Mouse (Mus musculus) embryonic facial prominence, embryonic 11.5 days (tissue): ENCODE data around the gene Slc1a3. TPM values are rescaled to one million over a fixed set of nuclear protein-coding genes. Genes with fewer than 3 reads are reported as not detected.
A peak's percentile ranks its signal among the peaks of the same experiment; 100 is the strongest.
"Not testable (repeated sequence)": the region's sequence is repeated elsewhere in the genome, so short reads cannot be mapped to it uniquely, and the experiment has no call there.

Source experiments
- ATAC-seq: fragments of 200-750 bp; cut with Nextera tagmentation; replicated peaks from 2 replicates; pipeline ENCODE4 v1.8.0; 2017; ENCODE audit warnings: low read depth; ENCODE audit not compliant: insufficient number of reproducible peaks, low FRiP score, low TSS enrichment
- DNase-seq: peaks from one replicate; pipeline ENCODE4 v3.0.0-alpha.2; 2015; ENCODE audit warnings: low spot score
- H3K27ac ChIP-seq: fragments of 300-500 bp; sonication (generic); replicated peaks from 2 replicates; pipeline ENCODE4 v1.5.1; 2014; ENCODE audit warnings: mild to moderate bottlenecking, low read depth, low read length, control low read depth
- H3K27me3 ChIP-seq: fragments of 300-500 bp; sonication (generic); 2 replicates; pipeline ENCODE4 v1.6.1; 2014; ENCODE audit warnings: mild to moderate bottlenecking, low read length, moderate library complexity, mixed read lengths; ENCODE audit not compliant: control insufficient read depth, insufficient read depth
- H3K36me3 ChIP-seq: fragments of 300-500 bp; sonication (generic); replicated peaks from 2 replicates; pipeline ENCODE4 v1.6.1; 2014; ENCODE audit warnings: low read depth, mild to moderate bottlenecking, low read length, moderate library complexity, mixed read lengths; ENCODE audit not compliant: control insufficient read depth, insufficient read depth
- H3K4me1 ChIP-seq: fragments of 300-500 bp; sonication (generic); 2 replicates; pipeline ENCODE4 v1.6.1; 2014; ENCODE audit warnings: low read length, mixed read lengths; ENCODE audit not compliant: control insufficient read depth, insufficient read depth
- H3K4me2 ChIP-seq: fragments of 300-500 bp; sonication (generic); 2 replicates; pipeline ENCODE4 v1.6.1; 2014; ENCODE audit warnings: low read depth, mild to moderate bottlenecking, control low read depth, low read length, moderate library complexity
- H3K4me3 ChIP-seq: fragments of 300-500 bp; sonication (generic); 2 replicates; pipeline ENCODE4 v1.5.1; 2014; ENCODE audit warnings: low read depth, low read length, control low read depth
- H3K9ac ChIP-seq: fragments of 300-500 bp; sonication (generic); replicated peaks from 2 replicates; pipeline ENCODE4 v1.6.1; 2014; ENCODE audit warnings: mild to moderate bottlenecking, control low read depth, low read length
- H3K9me3 ChIP-seq: fragments of 300-500 bp; sonication (generic); replicated peaks from 2 replicates; pipeline ENCODE4 v1.6.1; 2016; ENCODE audit warnings: mild to moderate bottlenecking, low read length, inconsistent platforms, mixed read lengths; ENCODE audit not compliant: control insufficient read depth
- WGBS: fragments of 180-500 bp; shearing (Covaris S2); extraction: QIAGEN DNeasy Blood & Tissue Kit; methylation state at CpG from one replicate; pipeline ENCODE4 v1.1.7; 2014; 5-methylcytosine and 5-hydroxymethylcytosine counted together
- polyA plus RNA-seq: library from polyadenylated mRNA; unstranded; fragments of >200 nt; fragmentation: Nextera tagmentation; extraction: Ambion mirVana; gene quantifications from 2 replicates; pipeline ENCODE4 v1.2.1, GENCODE M21; 2014

The Slc1a3 gene
- polyA plus RNA-seq, 1 experiment from 2014 or later, result 29.1 TPM

GRCm38 (mm10) chr15:8697976-8698375, 12.6 kb downstream of the Slc1a3 start:
- Histone ChIP-seq H3K9me3 (no peaks in the 10 kb centered on the region), H3K4me3 (no peak overlapping the region), H3K9ac (no peak overlapping the region), H3K4me2 (no peak overlapping the region), H3K36me3 (no peaks in the 10 kb centered on the region), H3K27ac (no peak overlapping the region), H3K27me3 (no peaks in the 10 kb centered on the region), H3K4me1 (no peaks in the 10 kb centered on the region)
- ATAC-seq, result no peak
- no peak for DNase-seq
- WGBS, result 55% methylated on average over 3 of the region's 3 CpGs

GRCm38 (mm10) chr15:8697500-8697899, 13.1 kb downstream of the Slc1a3 start:
- Histone ChIP-seq H3K36me3 (no peaks in the 10 kb centered on the region), H3K4me1 (no peaks in the 10 kb centered on the region), H3K9ac (no peak overlapping the region), H3K27ac (no peak overlapping the region), H3K4me3 (no peak overlapping the region), H3K4me2 (no peak overlapping the region), H3K9me3 (no peaks in the 10 kb centered on the region), H3K27me3 (no peaks in the 10 kb centered on the region)
- ATAC-seq, result no peak
- no peak for DNase-seq
- 61% methylated on average over 3 of the region's 3 CpGs for WGBS

GRCm38 (mm10) chr15:8690141-8690540, 20.4 kb downstream of the Slc1a3 start:
- H3K27ac ChIP-seq, H3K27me3 ChIP-seq, H3K9me3 ChIP-seq, ATAC-seq, H3K36me3 ChIP-seq, H3K4me1 ChIP-seq, DNase-seq, H3K9ac ChIP-seq, H3K4me3 ChIP-seq, H3K4me2 ChIP-seq: not testable (repeated sequence)
- WGBS, result 77% methylated on average over 6 of the region's 6 CpGs

- no peak overlapping the region for H3K9ac ChIP-seq
- WGBS, result 61% methylated on average over 4 of the region's 4 CpGs
- DNase-seq (peak; percentile 39), ATAC-seq (no peak)
- H3K27me3 ChIP-seq, result no peaks in the 10 kb centered on the region
- no peaks in the 10 kb centered on the region for H3K36me3 ChIP-seq
- H3K27ac ChIP-seq, result no peak overlapping the region
- no peak overlapping the region for H3K4me3 ChIP-seq
- H3K4me2 ChIP-seq, result no peak overlapping the region
- H3K4me1 ChIP-seq, result no peaks in the 10 kb centered on the region
- no peaks in the 10 kb centered on the region for H3K9me3 ChIP-seq
Observed at GRCm38 (mm10) chr15:8686846-8687245, 23.7 kb downstream of the Slc1a3 start.

GRCm38 (mm10) chr15:8685506-8685905, 25.1 kb downstream of the Slc1a3 start:
- Histone ChIP-seq H3K9me3 (no peaks in the 10 kb centered on the region), H3K4me2 (no peak overlapping the region), H3K4me1 (no peaks in the 10 kb centered on the region), H3K36me3 (no peaks in the 10 kb centered on the region), H3K4me3 (no peak overlapping the region), H3K9ac (no peak overlapping the region), H3K27me3 (no peaks in the 10 kb centered on the region), H3K27ac (no peak overlapping the region)
- ATAC-seq (no peak), DNase-seq (no peak)
- WGBS, result 89% methylated on average over 7 of the region's 7 CpGs

GRCm38 (mm10) chr15:8684263-8684662, 26.3 kb downstream of the Slc1a3 start:
- H3K4me2 ChIP-seq, result no peak overlapping the region
- DNase-seq (no peak), ATAC-seq (no peak)
- 89% methylated on average over 3 of the region's 3 CpGs for WGBS
- H3K27ac ChIP-seq, result no peak overlapping the region
- H3K4me3 ChIP-seq, result no peak overlapping the region
- no peak overlapping the region for H3K9ac ChIP-seq
- H3K4me1 ChIP-seq, result no peaks in the 10 kb centered on the region
- H3K36me3 ChIP-seq, result no peaks in the 10 kb centered on the region
- no peaks in the 10 kb centered on the region for H3K9me3 ChIP-seq
- H3K27me3 ChIP-seq, result no peaks in the 10 kb centered on the region

GRCm38 (mm10) chr15:8682871-8683270, 27.7 kb downstream of the Slc1a3 start:
- ATAC-seq, result no peak
- WGBS, result 90% methylated on average over 3 of the region's 3 CpGs
- H3K27me3 ChIP-seq, result no peaks in the 10 kb centered on the region

GRCm38 (mm10) chr15:8682421-8682820, 28.1 kb downstream of the Slc1a3 start:
- H3K27me3 ChIP-seq, result no peaks in the 10 kb centered on the region
- no peaks in the 10 kb centered on the region for H3K4me1 ChIP-seq
- DNase-seq (no peak), ATAC-seq (no peak)
- no peak overlapping the region for H3K9ac ChIP-seq
- no peak overlapping the region for H3K27ac ChIP-seq
- no peaks in the 10 kb centered on the region for H3K36me3 ChIP-seq
- H3K4me2 ChIP-seq, result no peak overlapping the region
- no peaks in the 10 kb centered on the region for H3K9me3 ChIP-seq
- no peak overlapping the region for H3K4me3 ChIP-seq
- WGBS, result 90% methylated on average over 9 of the region's 9 CpGs

More at GRCm38 (mm10) chr15:8682871-8683270, 27.7 kb downstream of the Slc1a3 start:
- no peak for DNase-seq
- Histone ChIP-seq H3K9me3 (no peaks in the 10 kb centered on the region), H3K4me2 (no peak overlapping the region), H3K4me3 (no peak overlapping the region), H3K36me3 (no peaks in the 10 kb centered on the region), H3K4me1 (no peaks in the 10 kb centered on the region), H3K9ac (no peak overlapping the region), H3K27ac (no peak overlapping the region)
